Mouse (Mus musculus) brain, adult 10 weeks (tissue): ENCODE results near the gene Nek7. TPM values are rescaled to one million over a fixed set of nuclear protein-coding genes. Genes with fewer than 3 reads are reported as not detected.

ENCODE experiments used
- polyA plus RNA-seq: library from polyadenylated mRNA; stranded (reverse); fragments of 350-450 nt; fragmentation: Illumina TruSeq; extraction: RNeasy Lipid Tissue Mini Kit (QIAGEN cat#74804); gene quantifications from one replicate; pipeline ENCODE4 v1.2.3, GENCODE M21; 2015; ENCODE audit warnings: low read depth, low replicate concordance

Nek7 gene
- polyA plus RNA-seq, result 42.8 TPM

GRCm38 (mm10) chr1:138619996-138620461, at the start of gene Nek7:
Gene Nek7 (minus strand): TSS chr1:138620141.

Other genes with a start within 250 kb of the Nek7 start
- 7.0 TPM for gene Lhx9, start 228.4 kb upstream of the Nek7 start, polyA plus RNA-seq
- 30.8 TPM for gene 2310009B15Rik, start 236.7 kb upstream of the Nek7 start, polyA plus RNA-seq